Mouse (Mus musculus) lung, embryonic 14.5 days (tissue): ENCODE results near the gene Gcfc2. TPM values are rescaled to one million over a fixed set of nuclear protein-coding genes. Genes with fewer than 3 reads are reported as not detected.

Experiments
- ATAC-seq: fragments of 200-750 bp; cut with Nextera tagmentation; 2 replicates; pipeline ENCODE4 v1.8.0; 2017; ENCODE audit warnings: mild to moderate bottlenecking, moderate TSS enrichment, moderate library complexity; ENCODE audit not compliant: insufficient read depth
- DNase-seq: peaks from one replicate; pipeline ENCODE4 v3.0.0-alpha.2; 2015
- H3K27ac ChIP-seq: fragments of 300-500 bp; sonication (generic); 2 replicates; pipeline ENCODE4 v1.5.1; 2014; ENCODE audit warnings: low read depth, mild to moderate bottlenecking, moderate library complexity
- H3K27me3 ChIP-seq: fragments of 300-500 bp; sonication (generic); 2 replicates; pipeline ENCODE4 v1.6.1; 2014; ENCODE audit warnings: low read length, control low read depth; ENCODE audit not compliant: insufficient read depth
- H3K36me3 ChIP-seq: fragments of 300-500 bp; sonication (generic); 2 replicates; pipeline ENCODE4 v1.6.1; 2014; ENCODE audit warnings: control low read depth; ENCODE audit not compliant: insufficient read depth
- H3K4me1 ChIP-seq: fragments of 300-500 bp; sonication (generic); 2 replicates; pipeline ENCODE4 v1.6.1; 2014; ENCODE audit warnings: antibody characterized with exemption, control low read depth; ENCODE audit not compliant: insufficient read depth
- H3K4me2 ChIP-seq: fragments of 300-500 bp; sonication (generic); 2 replicates; pipeline ENCODE4 v1.6.1; 2014; ENCODE audit warnings: mild to moderate bottlenecking
- H3K4me3 ChIP-seq: fragments of 300-500 bp; sonication (generic); 2 replicates; pipeline ENCODE4 v1.5.1; 2014; ENCODE audit warnings: low read depth, low read length
- H3K9ac ChIP-seq: fragments of 300-500 bp; sonication (generic); 2 replicates; pipeline ENCODE4 v1.6.1; 2014
- H3K9me3 ChIP-seq: fragments of 300-500 bp; sonication (generic); 2 replicates; pipeline ENCODE4 v1.6.1; 2016; ENCODE audit warnings: low read depth, low read length, control low read depth
- CTCF ChIP-seq: IDR thresholded peaks from 2 replicates; pipeline ENCODE4 v1.5.1; 2016; ENCODE audit warnings: antibody characterized with exemption, low read depth
- WGBS: fragments of 180-500 bp; shearing (Covaris S2); extraction: QIAGEN DNeasy Blood & Tissue Kit; methylation state at CpG from one replicate; pipeline ENCODE4 v1.1.7; 2014; 5-methylcytosine and 5-hydroxymethylcytosine counted together
- microRNA counts: library from miRNA; unstranded; fragments of <30 nt; microRNA quantifications from one replicate; lab custom pipeline; 2016
- microRNA-seq: library from miRNA; unstranded; fragments of <30 nt; microRNA quantifications from one replicate; pipeline ENCODE4, GENCODE M21; 2016; ENCODE audit warnings: borderline number of aligned reads
- polyA plus RNA-seq: library from polyadenylated mRNA; unstranded; fragments of >200 nt; fragmentation: Nextera tagmentation; extraction: Ambion mirVana; gene quantifications from 2 replicates; pipeline ENCODE4 v1.2.1, GENCODE M21; 2014

Gcfc2 gene
- polyA plus RNA-seq, 1 experiment from 2014 or later = 13.7 TPM

GRCm38 (mm10) chr6:81990049-81990810 is 66.8 kb downstream of the Gcfc2 start:
- Histone ChIP-seq H3K9ac (no peak overlapping the region), H3K36me3 (no peaks in the 10 kb centered on the region), H3K4me3 (no peak overlapping the region), H3K27ac (peak overlapping the region; percentile 52; the same call in 1 of the 2 replicates), H3K4me2 (0 out of 2 replicates have a peak overlapping the region, but pooled peaks have one; percentile 13), H3K9me3 (no peaks in the 10 kb centered on the region), H3K4me1 (no peaks in the 10 kb centered on the region; the same call in 1 of the 2 replicates), H3K27me3 (no peaks in the 10 kb centered on the region)
- no peak for ATAC-seq
- no peak for DNase-seq
- WGBS = 48% methylated on average over 20 of the region's 20 CpGs
- no peak for TF ChIP-seq CTCF

MicroRNAs within 50 kb of the gene (microRNA counts, 519-probe panel; counts per million panel counts)
- 3,450 counts per million, percentile 71 among the panel's probes with 10 or more counts for microRNA mmu-miR-468 (lab: Ali Mortazavi, UCI)

Small RNAs within 50 kb of the gene (microRNA-seq; reads per million reads assigned to microRNA genes)
- gene Mir468 (not detected), gene Mir7232 (not detected)

Other genes with a start within 250 kb of the Gcfc2 start
- gene Mrpl19, start 42.3 kb downstream of the Gcfc2 start, polyA plus RNA-seq = 40.8 and 48.1 TPM in 2 replicates
- 46.5 and 53.7 TPM in 2 replicates for gene Eva1a, start 117.4 kb downstream of the Gcfc2 start, polyA plus RNA-seq